Mouse (Mus musculus) kidney, postnatal 25 days (tissue): ENCODE data around the gene Ncbp3.

Experiments
- DNase-seq, 2 experiments: peaks; one replicate each; pipeline ENCODE4 v3.0.0; 2021; ENCODE audit warnings: mixed read lengths in 2 of 2

Ncbp3 gene

DNA sequence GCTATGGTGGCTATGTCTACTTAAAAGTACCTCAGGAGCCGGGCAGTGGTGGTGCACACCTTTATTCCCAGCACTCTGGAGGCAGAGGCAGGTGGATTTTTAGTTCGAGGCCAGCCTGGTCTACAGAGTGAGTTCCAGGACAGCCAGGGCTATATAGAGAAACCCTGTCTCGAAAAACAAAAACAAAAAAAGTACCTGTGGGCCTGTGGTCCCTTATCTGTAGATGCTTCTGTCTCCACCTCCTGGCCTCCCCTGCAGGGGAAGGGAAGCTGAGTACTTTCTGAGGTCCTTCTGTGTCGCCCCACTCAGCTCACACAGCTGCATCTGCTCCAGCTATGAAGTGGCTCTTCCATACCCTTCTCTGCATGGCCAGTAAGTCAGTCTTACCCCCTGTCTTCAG lies 42.7 kb downstream of the Ncbp3 start, which contains the start of gene Itgae:
Itgae (plus strand) TSS at position 301 of the 400 bp plus-strand sequence.
- no peak for DNase-seq

DNA sequence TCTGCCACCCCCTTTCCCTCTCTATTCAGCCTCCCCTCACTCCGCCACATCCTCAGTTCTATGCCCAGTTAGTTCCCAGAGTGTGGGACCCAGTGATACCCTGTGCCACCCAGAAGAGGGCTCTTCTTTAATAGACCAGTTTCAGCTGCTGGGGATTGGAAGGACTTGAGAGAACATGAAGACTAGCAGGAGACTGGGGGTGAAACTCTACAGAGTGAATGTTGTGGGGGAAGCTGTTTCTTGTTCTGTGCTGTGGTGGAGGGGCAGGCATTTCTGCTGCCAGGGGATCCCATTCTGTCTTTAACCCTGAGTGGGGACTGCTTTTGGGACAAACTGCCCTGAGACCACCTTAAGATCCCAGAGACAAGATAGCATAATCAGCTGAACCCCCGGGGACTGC lies 43.2 kb downstream of the Ncbp3 start:
- no peak for DNase-seq

DNA sequence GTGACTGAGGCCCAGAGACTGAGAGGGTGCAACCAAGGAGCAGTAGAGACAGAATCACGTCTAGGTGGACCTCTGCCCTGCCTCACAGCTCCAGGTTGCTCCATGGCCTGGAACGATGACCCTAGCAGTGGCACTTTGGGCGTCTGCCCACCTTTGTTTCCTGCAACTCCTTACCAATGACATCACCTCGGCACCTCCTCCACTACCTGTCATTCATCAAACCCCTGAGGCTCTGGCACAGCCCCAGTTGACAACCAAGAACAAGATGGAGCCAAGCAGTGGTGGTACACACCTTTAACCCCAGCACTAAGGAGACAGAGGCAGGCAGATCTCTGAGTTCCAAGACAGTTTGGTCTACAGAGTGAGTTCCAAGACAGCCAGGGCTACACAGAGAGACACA lies 44.5 kb downstream of the Ncbp3 start:
- peak in 1 of 2 experiments; percentile 57 for DNase-seq

DNA sequence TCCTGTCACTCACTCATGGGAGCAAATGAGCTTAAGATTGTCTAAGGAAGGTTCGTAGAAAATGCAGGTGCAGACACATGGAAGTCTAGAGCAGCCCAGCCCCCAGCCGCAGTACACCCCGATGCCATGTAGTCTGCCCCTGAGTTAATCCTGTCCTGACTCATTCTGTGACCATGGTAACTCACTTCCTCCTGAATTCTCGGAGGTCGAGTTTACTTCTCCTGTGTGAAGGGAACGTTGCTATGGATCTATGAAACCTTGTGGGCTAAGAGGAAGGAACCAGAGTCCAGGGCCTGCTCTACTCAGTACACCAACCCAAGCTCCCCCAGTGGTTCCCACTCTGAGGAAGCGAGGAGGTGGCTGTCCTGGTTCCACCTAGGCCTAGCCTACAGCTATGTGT lies 45.3 kb downstream of the Ncbp3 start:
- DNase-seq = no peak

DNA sequence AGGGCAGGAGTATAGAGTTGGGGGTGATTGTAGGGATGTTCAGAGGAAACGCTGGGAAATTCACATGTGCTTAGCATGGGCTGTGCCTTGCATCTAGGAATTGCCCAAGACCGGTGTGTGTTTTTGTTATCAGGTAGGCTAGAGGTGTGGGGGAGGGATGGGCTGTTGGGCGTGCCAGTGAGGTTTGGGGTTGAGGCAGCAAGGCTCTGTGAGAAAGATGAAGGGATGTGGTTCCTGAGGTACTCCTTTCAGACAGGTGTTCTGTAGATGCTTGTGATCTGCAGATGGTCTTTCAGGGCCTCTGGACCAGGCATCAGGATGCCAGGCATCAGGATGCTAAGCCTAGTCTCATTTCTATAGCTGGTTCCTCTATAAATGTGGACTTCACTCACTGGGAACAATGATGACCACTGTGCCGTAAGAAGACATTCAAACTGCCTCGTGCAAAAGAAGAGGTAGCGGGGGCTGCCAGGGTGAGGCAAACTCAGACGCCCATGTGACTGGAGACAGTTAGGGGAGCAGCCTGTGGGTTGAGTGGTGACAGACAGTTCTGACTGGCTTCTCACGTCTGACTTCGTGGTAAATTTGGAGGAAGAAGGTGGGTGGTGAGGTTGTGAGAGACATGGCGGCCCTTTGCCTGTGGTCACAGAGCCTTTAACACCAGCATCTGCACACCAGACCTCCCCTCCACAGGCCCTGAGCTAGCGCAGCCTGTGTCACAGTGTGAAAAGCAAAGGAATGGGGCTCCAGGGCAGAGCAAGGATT lies 46.8 kb downstream of the Ncbp3 start:
- DNase-seq = no peak

DNA sequence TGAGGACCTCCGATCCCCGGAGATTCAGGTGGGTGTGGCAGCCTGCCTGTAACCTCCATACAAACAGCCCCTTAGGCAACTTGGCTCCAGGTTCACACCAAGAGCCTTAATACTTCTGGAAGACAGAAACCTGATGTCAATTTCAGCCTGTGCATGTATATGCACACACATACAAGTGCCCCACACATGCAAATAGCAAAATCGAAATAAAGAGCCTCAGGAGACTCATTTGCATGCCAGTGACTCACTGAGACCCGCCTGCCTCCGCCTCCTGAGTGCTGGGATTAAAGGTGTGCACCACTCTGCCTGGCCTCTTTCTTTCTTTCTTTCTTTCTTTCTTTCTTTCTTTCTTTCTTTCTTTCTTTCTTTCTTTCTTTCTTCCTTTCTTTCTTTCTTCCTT lies 51.3 kb downstream of the Ncbp3 start:
- no peak for DNase-seq

DNA sequence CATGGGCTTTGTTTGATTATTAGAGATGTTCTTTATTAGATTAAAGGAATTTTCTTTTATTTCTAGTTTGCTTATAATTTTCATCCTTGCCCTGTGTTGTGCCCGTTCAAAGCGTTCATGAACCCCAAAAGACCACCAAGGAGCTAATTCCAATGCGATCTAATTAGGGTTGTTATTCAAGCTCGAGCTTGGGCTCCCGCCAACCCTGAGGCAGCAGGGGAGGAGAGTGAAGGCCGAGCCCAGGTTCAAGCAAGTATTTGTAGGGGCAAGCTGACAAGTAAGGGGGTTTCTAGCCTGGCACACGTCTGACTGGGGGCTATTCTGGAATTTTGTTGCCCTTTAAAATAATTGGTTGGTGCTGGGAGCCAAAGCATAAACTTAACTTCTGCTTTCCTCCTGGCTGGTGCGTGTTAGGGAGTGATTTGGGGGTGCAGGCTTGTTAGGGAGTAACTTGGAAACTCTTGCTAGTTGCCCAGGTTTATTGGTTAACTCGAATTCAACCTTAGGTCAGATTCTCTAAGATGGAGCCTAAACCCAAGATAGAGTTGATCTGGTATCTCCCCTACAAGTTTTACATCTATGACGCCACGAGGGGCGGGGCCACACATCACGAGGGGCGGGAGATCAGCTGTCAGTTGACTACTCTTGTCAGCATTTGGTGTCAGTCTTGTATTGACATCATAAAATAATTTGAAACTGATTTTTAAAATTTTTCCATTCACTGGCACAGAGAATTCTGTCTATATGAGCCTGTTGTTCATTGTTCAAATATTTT lies 52.6 kb downstream of the Ncbp3 start:
- DNase-seq = no peak

DNA sequence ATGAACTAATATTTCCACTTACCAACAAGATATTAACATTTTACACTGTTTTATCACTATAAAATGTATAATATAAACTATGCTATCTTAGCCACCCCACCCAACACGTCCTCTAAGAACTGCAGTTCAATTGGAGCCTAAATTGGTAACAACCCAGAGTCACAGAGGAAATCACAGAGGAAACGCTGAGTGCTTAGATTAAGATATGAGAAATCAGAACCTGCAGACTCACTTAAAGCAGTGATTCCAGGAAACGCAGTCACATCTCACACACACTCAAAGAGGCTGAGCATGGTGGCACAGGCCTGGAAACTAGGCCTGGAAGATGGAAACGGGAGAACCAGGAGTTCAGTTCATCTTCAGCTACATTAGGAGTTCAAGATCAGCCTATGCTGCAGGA lies 53.7 kb downstream of the Ncbp3 start:
- DNase-seq = no peak

DNA sequence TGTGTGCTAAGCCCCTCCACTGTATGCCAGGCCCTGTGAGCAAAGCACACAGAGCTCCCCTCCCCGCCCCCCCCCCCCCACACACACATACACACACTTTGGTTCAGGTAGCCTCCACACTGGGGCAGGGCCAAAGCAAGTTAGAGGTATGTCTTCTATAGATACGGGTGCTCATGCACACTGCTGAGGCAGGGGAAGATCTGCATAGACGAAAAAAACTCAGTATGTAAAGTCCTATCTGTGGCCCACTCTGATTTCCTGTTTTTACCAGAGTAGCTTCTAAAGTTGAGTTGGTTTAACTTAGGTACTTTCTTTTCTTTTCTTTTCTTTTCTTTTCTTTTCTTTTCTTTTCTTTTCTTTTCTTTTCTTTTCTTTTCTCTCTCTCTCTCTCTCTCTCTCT lies 57.7 kb downstream of the Ncbp3 start:
- DNase-seq = no peak

DNA sequence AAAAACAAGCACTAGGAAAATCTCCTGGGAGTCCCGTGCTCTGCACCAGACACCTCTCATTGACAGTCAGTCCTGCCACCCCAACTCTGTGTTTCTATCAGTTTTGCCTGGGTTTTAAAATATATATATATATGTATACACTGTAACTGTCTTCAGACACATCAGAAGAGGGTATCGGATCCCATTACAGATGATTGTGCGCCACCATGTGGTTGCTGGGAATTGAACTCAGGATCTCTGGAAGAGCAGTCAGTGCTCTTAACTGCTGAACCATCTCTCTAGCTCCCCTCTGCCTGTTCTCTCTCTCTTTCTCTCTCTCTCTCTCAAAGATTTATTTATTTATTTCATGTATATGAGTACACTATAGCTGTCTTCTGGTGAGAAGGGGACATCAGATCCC lies 59.8 kb downstream of the Ncbp3 start:
- peak; percentile 74 to 80 for DNase-seq

DNA sequence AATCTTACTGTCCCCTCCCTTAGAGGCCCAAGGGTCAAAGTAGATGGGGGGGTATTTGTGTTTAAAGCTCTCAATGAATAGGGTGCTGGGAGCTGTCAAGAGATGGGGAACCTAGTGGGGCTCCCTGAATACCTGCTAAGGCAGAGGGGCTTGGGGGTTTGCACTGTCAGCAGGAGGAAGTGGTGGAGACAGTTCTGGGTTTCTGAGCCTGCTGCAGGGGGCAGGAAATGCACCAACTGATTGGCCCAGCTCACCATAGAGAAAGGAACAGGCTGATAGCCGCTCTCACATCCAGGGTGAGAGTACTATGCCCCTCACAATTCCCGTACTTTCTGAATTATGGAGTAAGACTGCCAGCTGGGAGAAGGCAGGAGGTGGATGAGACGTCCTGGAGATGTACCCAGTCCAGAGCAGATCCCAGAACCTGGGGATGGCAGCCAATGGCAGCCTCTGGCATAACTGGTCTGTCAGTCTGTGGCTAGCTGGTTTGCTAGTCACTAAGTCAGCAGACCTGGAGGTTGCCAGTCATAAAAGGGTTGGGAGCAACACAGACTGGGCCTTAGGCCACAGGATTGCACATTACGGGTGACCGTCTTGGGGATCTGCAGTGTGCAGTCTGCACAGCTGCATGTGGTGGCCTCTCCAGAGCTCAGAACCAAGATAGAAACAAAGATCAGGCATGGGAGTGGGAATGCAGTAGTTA lies 60.8 kb downstream of the Ncbp3 start:
- no peak for DNase-seq

DNA sequence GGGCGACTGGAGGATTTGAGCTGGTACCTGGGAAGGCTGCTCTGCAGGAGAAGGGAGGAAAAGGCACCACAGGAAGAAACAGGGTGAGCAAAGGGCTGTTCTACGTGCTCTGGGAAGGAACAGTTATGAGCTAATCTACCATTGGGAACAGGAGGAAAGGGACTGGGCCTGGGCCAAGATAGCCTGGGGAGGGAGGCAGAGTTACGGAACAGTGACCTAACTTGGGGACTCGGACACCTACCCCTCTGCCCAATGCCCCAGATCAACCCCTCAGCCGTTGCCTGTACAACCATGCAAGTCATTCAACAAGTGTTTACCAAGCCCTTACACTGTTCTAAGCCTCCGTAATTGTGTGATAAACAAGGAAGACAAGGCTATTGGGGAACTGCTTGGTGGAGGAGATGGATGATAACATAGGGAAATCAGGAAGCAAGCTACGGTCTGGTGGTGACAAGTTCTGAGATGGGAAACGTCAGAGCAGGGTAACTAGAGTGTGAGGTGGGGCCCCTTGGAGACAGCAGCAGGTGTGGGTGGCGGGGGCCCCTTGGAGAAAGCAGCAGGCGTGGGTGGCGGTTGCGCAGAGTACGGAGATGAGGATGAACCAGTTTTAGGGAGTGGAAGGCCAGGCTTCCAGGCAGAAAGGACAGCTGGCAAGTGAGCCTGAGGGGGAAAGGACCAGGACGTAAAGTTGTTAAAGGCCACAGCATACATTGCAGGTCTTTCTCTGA lies 61.5 kb downstream of the Ncbp3 start:
- DNase-seq = peak in 1 of 2 experiments; percentile 46

DNA sequence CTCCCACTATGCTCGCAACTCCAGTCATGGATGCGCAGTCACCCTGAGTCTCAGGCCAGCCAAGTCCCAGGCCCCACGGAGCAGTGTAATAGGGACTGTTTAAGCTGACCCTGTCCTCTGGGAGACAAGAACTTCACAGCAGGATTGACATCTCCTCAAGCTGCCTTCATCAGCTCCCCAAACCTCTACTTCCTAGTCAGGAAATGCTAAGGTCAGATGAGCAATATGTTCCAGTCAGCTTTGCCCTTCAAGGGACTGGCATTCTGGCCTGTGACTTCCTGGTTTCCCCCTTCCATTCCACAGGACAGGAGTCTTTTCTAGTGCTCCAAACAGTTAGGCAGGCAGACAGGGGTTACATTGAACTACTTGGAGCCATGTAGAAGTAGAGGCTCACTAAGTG lies 62.4 kb downstream of the Ncbp3 start:
- no peak for DNase-seq

DNA sequence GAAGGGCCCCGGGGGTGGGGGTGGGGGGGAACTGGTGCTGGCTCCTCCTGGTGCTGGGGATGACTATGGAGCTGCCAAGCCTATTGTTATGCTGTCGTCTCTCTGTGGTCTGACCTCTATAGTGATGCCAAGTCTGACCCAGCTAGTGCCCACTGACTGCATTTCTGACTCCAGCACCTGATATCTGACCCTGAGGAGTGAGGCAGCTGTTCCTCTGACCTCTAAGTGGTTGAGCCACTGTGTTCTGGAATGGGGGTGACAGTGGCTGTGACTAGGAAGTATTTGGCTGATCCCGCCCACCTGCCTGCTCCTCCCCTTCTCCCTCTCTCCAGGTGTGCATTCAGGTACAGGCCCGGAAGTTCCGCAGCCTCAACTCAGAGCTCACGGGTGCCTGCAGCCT lies 63.8 kb downstream of the Ncbp3 start:
- DNase-seq = no peak

DNA sequence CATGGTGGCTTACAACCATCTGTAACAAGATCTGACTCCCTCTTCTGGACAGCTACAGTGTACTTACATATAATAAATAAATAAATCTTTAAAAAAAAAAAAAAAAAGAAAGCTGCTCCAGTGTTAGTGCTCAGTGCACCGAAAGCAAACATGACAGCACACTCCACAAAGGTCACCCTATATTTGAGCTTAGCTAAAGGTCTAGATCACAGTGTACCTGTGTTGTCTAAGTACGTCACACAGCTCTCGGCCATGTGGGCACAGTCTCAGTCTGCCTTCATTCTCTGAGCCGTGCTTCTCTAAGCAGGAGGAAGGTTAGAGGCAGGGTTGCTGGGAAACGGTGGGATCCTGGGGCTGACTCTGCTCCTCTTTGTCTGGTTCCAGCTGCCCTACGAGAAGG lies 78.9 kb downstream of the Ncbp3 start:
- DNase-seq = no peak

DNA sequence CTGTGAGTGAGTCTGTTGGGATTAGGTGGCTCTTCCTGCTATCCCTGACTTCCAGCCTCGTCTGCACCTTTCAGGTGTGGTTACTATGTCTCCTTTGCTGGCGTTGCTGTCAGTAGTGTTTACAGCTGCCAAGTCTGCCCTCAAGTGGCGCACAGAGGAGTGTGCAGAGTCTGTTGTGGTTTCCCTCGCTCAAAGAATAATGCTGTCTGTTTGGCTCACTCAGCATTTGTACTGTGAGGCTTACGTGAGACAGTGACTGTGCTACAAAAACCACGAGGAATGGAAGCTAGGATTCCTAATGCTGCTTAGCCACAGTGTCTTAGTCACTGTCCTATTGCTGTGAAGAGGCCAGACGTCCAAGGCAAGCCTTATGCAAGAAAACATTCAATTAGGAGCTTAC lies 83.4 kb downstream of the Ncbp3 start:
- peak; percentile 60 to 66 for DNase-seq

DNA sequence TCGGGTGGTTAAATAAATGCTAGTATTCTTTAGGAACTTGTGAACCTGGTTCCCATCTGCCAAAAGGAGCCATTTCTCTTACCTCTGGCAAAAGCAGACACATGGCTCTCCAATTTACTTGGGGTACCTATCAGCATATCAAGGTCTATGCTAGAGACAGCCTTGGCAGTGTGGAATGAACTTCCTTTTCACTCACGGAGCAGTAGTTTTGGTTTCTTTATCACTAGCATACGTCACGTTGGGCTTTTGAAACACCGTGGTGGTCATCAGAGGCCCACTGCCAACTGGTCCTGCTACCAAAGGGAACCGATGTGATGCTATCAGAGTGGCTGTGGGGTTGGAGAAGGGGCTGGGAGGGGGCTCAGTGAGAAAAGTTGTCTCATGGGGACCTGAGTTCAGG lies 85.4 kb downstream of the Ncbp3 start:
- no peak for DNase-seq

DNA sequence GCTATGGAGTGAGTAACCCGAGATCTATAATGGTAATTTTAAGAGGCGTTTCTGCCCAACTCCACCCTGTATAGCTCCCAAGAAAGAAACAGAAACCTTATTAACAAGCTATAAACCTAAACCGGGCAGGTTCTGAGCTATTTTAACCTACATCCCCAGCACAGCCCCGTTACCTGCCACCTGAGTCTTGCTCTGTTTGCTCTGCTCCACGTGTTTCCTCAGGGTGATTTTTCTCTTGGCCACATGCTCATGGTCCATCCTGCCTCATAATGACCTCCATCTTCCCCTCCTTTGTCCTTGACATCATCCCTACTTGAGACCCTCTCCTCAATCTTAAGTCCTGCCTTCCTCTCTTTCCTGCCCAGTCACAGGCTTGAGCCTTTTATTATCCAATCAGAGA lies 86.6 kb downstream of the Ncbp3 start:
- no peak for DNase-seq

DNA sequence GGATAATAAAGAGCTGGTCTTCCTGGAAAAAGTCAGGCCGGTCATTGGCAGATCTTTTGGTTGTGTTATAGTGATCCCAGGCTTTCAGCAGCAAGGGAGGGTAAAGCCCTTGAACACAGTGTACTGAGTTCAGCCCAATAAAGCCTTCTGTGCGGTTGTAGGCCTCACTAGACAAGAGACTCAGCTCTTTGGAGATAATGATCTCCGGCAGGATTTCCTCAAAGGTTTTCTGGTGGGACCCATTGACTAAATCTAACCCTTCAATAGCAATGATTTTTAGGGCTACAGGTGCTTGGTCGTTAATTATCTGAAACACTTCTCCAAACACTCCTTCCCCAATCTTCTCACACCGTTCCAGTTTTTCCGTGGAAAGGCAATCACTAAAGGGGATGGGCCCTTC lies 89.0 kb downstream of the Ncbp3 start:
- DNase-seq = no peak

DNA sequence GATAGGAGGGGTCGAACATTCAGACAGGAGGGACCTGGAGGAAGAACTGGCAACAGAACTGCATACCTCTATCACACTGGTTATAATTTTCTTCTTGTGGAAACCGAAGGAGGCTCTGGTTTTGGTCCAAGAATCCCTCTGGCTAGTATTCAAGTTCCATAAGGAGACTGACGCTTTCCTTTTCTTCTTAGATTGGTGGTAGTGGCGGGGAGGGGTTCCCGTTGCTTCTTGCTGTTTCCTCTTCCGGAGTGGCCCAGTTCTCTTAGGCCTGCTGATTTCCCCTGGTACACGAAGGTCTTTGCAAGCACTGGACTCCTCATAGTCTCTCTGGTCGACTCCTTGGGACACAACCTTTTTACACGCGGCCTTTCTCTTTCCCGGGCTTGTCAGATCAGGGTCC lies 89.5 kb downstream of the Ncbp3 start:
- peak in 1 of 2 experiments; percentile 19 for DNase-seq

DNA sequence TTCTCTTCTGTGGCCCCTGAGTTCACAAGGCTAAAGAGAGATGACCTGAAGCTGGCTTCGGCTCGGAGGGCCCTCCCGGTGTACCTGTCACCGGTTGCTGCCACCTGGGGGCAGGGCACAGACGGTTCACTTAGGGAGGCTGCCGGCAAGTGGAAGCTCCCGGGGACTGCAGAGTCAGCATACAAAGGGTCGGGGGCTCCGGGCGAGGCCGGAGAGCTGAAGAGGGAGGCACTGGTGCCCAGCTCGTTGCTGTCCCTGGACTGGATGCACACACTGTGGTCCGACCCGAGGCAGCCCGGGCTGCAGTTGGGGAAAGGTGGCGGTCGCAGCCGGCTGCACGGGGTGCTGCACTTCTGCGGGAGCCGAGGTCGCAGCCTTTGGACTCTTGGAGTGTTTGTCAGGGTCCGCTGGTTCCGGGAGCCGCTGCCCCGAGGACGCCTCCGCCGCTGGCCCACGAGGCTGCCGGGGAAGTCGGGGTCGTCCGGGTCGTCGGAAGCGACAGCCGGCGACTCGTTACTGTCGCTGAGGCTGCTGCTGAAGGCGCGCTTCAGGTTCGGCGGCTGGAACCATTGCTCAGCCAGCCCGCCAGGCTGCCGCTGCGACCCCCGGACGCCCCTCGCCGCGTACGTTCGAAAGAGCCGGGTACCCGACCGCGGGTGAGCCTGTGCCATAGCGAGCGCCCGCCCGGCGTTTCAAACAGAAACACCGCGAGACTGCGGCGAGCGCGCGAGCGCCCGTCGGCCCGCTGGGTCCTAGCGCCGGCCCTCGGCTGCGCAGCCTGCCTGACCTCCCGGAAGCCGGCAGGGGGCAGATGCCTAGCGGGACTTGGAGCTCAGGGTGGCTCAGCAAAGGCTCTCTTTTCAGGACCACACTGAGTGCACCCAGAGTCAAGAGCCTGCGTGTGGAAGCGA lies 90.3 kb downstream of the Ncbp3 start, which contains the start of gene Haspin:
Haspin (minus strand) TSS at position 704 of the 911 bp plus-strand sequence.
- peak; percentile 92 to 94 for DNase-seq
